26 mouse cellular contexts compared by ENCODE assay signal in the genomic region with DNA sequence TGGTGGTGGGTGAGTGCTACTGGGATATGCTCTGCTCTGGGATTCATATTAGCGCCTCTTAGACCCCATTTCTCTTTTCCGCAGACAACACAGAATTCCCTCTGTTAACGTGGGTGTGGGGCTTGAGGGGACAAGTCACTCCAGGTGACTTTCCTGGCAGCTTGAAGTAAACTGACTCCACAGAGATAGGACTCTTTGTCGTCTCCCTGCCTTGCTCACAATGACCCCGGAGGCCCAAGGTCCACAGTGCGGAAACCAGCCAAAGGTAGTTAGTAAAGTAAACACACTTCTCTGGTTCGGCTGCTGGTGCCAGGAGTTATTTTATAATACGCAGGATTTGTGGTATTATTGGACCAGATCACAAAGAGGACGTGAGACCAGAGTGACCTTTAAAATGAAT. TPM values are rescaled to one million over a fixed set of nuclear protein-coding genes. Genes with fewer than 3 reads are reported as not detected.
DNase-seq lines count a peak whose midpoint lies in the region; ATAC-seq and TF ChIP-seq lines count a peak whose summit lies in the region.
"Had no signal": no experiment of that assay in that cellular context is flagged by ENCODE, and none has a peak within 500 bp of the region (broad histone marks: within the 10 kb centered on the region; RNA-seq: fewer than 3 reads in every experiment).

No protein-coding gene starts in this region.

- no peak for TF ChIP-seq POLR2A in kidney, adult 2 months (IDR thresholded peaks at IDR 0.05; ENCODE audit: low read depth, low read length)

- no peak overlapping the region for H3K4me3 ChIP-seq in kidney, adult 2 months (ENCODE audit: insufficient read depth, low read depth, low read length)
- no peak overlapping the region for H3K4me3 ChIP-seq in liver, embryonic 15.5 days (replicated peaks)
- no peak overlapping the region for H3K4me3 ChIP-seq in liver, postnatal 0 days (ENCODE audit: low read depth, low read length)
- H3K4me3 ChIP-seq: embryonic facial prominence, embryonic 12.5 days; embryonic facial prominence, embryonic 15.5 days; gastrocnemius, adult 2 months; heart, embryonic 10.5 days; heart, embryonic 13.5 days had no signal

- H3K27me3 ChIP-seq in kidney, adult 2 months (replicated peaks; ENCODE audit: control insufficient read depth, insufficient read depth, low read length), result no peaks in the 10 kb centered on the region
- no peaks in the 10 kb centered on the region for H3K27me3 ChIP-seq in liver, embryonic 15.5 days
- H3K27me3 ChIP-seq in liver, postnatal 0 days (ENCODE audit: insufficient read depth, low read length), result no peaks in the 10 kb centered on the region
- H3K27me3 ChIP-seq: embryonic facial prominence, embryonic 12.5 days; embryonic facial prominence, embryonic 15.5 days; heart, embryonic 13.5 days had no signal

- peak; percentile 14 for DNase-seq in kidney, adult 2 months
- DNase-seq in kidney, postnatal 25 days, result no peak
- no peak for DNase-seq in liver
- DNase-seq in liver, postnatal 0 days, result peak; percentile 35
- peak; percentile 50 for DNase-seq in yolk sac, embryonic 10.5 days (ENCODE audit: low spot score)
- no peak for DNase-seq in cerebellum, adult 9-11 months
- DNase-seq: adrenal gland, adult 2 months; adrenal gland, postnatal 25 days; cerebellum, adult 11-12 months; cerebellum, adult 8-10 months; cerebellum, postnatal 25 days; forebrain, postnatal 0 days; gastrocnemius, adult 2 months; gastrocnemius, postnatal 14 days; heart, adult 18-20 months; heart, postnatal 14 days; heart, postnatal 4 days had no signal

- H3K36me3 ChIP-seq in kidney, adult 2 months (ENCODE audit: control insufficient read depth, insufficient read depth, low read length), result peaks cover 1% of the 10 kb centered on the region; the same call in 1 of the 2 replicates
- H3K36me3 ChIP-seq in liver, embryonic 15.5 days (replicated peaks), result 0 out of 2 replicates have a peak, but pooled peaks cover 3% of the 10 kb centered on the region
- no peaks in the 10 kb centered on the region for H3K36me3 ChIP-seq in liver, postnatal 0 days (replicated peaks; ENCODE audit: insufficient read depth, low read length)

- no peak for ATAC-seq in liver, embryonic 15.5 days (ENCODE audit: insufficient read depth)
- 0 out of 2 replicates have a peak, but pooled peaks have one; percentile 31 for ATAC-seq in liver, postnatal 0 days
- ATAC-seq: CD4-positive, CD25-positive, alpha-beta regulatory T cell, adult 4 months; forebrain, embryonic 14.5 days; forebrain, postnatal 0 days; hindbrain, postnatal 0 days had no signal

- H3K9ac ChIP-seq in liver, embryonic 15.5 days, result no peak overlapping the region; the same call in 1 of the 2 replicates
- H3K9ac ChIP-seq in liver, postnatal 0 days (replicated peaks), result no peak overlapping the region
- H3K9ac ChIP-seq: embryonic facial prominence, embryonic 12.5 days; embryonic facial prominence, embryonic 15.5 days; forebrain, postnatal 0 days; heart, embryonic 13.5 days; hindbrain, embryonic 14.5 days had no signal

- TF ChIP-seq CTCF in kidney, adult 2 months (conservative IDR thresholded peaks at IDR 0.05; ENCODE audit: insufficient read depth, insufficient read length, low read depth, low read length), result no peak
- no peak for TF ChIP-seq CTCF in liver, postnatal 0 days (IDR thresholded peaks at IDR 0.05; ENCODE audit: low read depth)

- H3K27ac ChIP-seq in kidney, adult 2 months (ENCODE audit: insufficient read depth, low read depth, low read length), result no peak overlapping the region
- H3K27ac ChIP-seq in liver, embryonic 15.5 days (replicated peaks), result peak overlapping the region; percentile 9
- no peak overlapping the region for H3K27ac ChIP-seq in liver, postnatal 0 days (ENCODE audit: low read depth)
- H3K27ac ChIP-seq: embryonic facial prominence, embryonic 12.5 days; embryonic facial prominence, embryonic 15.5 days; gastrocnemius, adult 2 months; heart, embryonic 10.5 days; heart, embryonic 13.5 days; hindbrain, embryonic 14.5 days; hindbrain, postnatal 0 days had no signal

- H3K9me3 ChIP-seq in liver, embryonic 15.5 days (replicated peaks), result no peaks in the 10 kb centered on the region
- no peaks in the 10 kb centered on the region for H3K9me3 ChIP-seq in liver, postnatal 0 days (ENCODE audit: low read length)
- H3K9me3 ChIP-seq: embryonic facial prominence, embryonic 12.5 days; embryonic facial prominence, embryonic 15.5 days; heart, embryonic 10.5 days; heart, embryonic 13.5 days had no signal

- H3K4me1 ChIP-seq in kidney, adult 2 months (ENCODE audit: control insufficient read depth, insufficient read depth, low read length), result no peaks in the 10 kb centered on the region
- peaks cover 46% of the 10 kb centered on the region for H3K4me1 ChIP-seq in liver, embryonic 15.5 days (replicated peaks)
- peaks cover 26% of the 10 kb centered on the region for H3K4me1 ChIP-seq in liver, postnatal 0 days (ENCODE audit: insufficient read depth)
- H3K4me1 ChIP-seq: embryonic facial prominence, embryonic 12.5 days had no signal

- TF ChIP-seq EP300 in liver, postnatal 0 days (IDR thresholded peaks at IDR 0.05; ENCODE audit: low read depth), result no peak

- H3K4me2 ChIP-seq in liver, embryonic 15.5 days, result no peak overlapping the region
- no peak overlapping the region for H3K4me2 ChIP-seq in liver, postnatal 0 days (ENCODE audit: low read depth, low read length)
- H3K4me2 ChIP-seq: embryonic facial prominence, embryonic 12.5 days; embryonic facial prominence, embryonic 15.5 days; heart, embryonic 13.5 days; hindbrain, embryonic 14.5 days had no signal

- 60% methylated on average over 9 of the region's 9 CpGs for WGBS in kidney, adult 2 months
- 70% methylated on average over 9 of the region's 9 CpGs for WGBS in liver, embryonic 15.5 days (ENCODE audit: insufficient replicate concordance)
- WGBS in liver, postnatal 0 days (ENCODE audit: insufficient replicate concordance), result 65% methylated on average over 9 of the region's 9 CpGs

RNA-seq across cellular contexts. Expression of gene Kif14, which starts 23.3 kb away (rescaled TPM):
- 0.04 and 0.05 TPM in 2 replicates for polyA plus RNA-seq in kidney, adult 2 months (2012; rRNA removed)
- 6.0 and 6.4 TPM in 2 replicates for polyA plus RNA-seq in liver, embryonic 15.5 days (2015; fragmentation: Nextera tagmentation; extraction: Ambion mirVana)
- polyA plus RNA-seq in liver, postnatal 0 days (2015; fragmentation: Nextera tagmentation; extraction: Ambion mirVana), result 1.9 and 2.3 TPM in 2 replicates

RNA-seq across cellular contexts. Expression of gene Ddx59, which starts 27.7 kb away (rescaled TPM):
- 4.3 and 4.9 TPM in 2 replicates for polyA plus RNA-seq in kidney, adult 2 months (2012; rRNA removed)
- polyA plus RNA-seq in liver, embryonic 15.5 days (2015; fragmentation: Nextera tagmentation; extraction: Ambion mirVana), result 4.9 and 5.5 TPM in 2 replicates
- polyA plus RNA-seq in liver, postnatal 0 days (2015; fragmentation: Nextera tagmentation; extraction: Ambion mirVana), result 4.5 and 4.7 TPM in 2 replicates

Comparison
In these comparisons a context has a peak if more than half of its experiments do, and no peak if none do; other contexts are left out.
1. DNase-seq: peak in kidney, adult 2 months (single experiment), liver, postnatal 0 days (single experiment) and yolk sac, embryonic 10.5 days (single experiment); none in kidney, postnatal 25 days (0 of 2), liver (single experiment) and cerebellum, adult 9-11 months (single experiment).